Mouse (Mus musculus): ENCODE data around the gene Abcb11.

Gene Abcb11

DNA sequence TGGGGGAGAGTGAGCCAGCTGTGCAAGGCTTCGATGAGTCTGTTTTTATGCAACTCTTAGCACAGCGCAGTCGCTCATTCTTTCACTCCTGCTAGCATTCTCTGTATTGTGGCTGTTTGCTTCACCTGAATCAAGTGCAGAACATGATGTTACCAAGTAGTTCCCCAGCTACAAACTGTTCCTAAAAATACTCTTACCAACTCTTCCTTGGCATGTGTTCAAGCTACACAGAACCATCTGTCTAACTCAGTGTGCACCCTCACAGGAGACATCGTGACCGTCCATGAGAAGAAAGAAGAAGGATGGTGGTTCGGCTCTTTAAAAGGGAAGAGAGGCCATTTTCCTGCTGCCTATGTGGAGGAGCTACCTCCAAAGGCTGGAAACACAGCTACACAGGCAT, 153.7 kb downstream of the Abcb11 start:
- DNase-seq (ENCODE audit: low spot score): no peak
